Mouse (Mus musculus): ENCODE data around the gene Msantd3.

- no peak for TF ChIP-seq GATA1 (IDR thresholded peaks at IDR 0.05; ENCODE audit: borderline replicate concordance, low read length)
- no peak for TF ChIP-seq FLI1 (IDR thresholded peaks at IDR 0.05; ENCODE audit: low read length)
Observed at GRCm38 (mm10) chr4:48549661-48550060, 9.9 kb downstream of the Msantd3 start.
